Mouse (Mus musculus): ENCODE results near the gene C1qtnf7. TPM values are rescaled to one million over a fixed set of nuclear protein-coding genes. Genes with fewer than 3 reads are reported as not detected.

Gene C1qtnf7
- polyA plus RNA-seq, 1 experiment = 4.8 TPM

DNA sequence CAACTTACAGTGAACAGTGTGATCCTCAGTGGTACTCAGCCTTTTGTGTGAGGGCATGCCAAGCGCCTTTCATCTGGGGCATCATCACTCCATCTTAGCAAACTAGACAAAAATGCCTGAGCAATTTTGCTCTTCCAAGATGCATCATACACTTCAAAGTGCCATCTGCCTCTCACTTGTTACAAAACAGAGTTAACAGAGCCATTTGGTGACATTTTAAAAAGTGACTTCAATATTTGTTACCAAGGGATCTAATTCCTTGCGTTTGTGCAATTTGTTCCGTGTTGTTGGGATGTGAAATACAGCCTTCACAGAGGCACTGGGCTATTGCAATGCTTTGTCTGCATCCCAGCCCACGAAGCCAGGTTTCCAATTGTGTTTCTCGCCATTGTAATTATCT, 42.1 kb downstream of the C1qtnf7 start:
- Histone ChIP-seq H3K27ac (ENCODE audit: insufficient read depth, low read length) (no peak overlapping the region), H3K4me1 (ENCODE audit: control insufficient read depth, insufficient read depth, low read length) (no peaks in the 10 kb centered on the region), H3K4me3 (ENCODE audit: insufficient read depth, low read length) (no peak overlapping the region)
- no peak for TF ChIP-seq CTCF (IDR thresholded peaks at IDR 0.05; ENCODE audit: borderline replicate concordance, insufficient read depth, low read length)
- TF ChIP-seq POLR2A (IDR thresholded peaks at IDR 0.05; ENCODE audit: low read depth, low read length) = no peak

DNA sequence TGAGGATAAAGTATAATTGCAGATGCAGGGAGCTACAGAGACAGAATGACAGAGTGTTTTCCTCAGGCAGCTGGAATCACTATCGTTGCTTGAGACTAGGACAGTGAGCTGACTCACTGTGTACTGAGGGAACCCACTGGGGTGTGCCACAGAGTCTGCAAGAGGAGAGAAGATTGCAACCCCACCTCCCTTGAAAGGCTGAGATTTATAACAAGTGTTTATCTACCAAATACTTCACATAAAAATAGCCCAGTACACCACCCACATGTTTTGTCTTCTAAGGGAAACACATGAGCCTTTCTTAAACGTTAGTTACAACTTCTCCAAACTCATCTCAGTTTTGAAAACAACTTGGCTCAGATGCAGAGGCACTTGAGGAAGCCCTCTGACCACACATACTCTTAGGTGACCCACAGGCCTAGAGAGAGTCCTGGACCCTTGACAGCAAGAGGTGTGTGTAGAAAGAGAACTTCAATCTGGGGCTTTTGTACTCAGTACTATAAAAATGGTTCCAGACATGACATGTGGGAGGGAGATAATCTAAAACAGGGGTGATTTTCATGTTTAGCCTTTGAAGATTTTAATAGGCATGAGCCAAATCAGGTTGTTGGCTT, 46.4 kb downstream of the C1qtnf7 start:
- Histone ChIP-seq H3K4me3 (ENCODE audit: insufficient read depth, low read length) (no peak overlapping the region), H3K27ac (ENCODE audit: insufficient read depth, low read length) (no peak overlapping the region), H3K4me1 (ENCODE audit: control insufficient read depth, insufficient read depth, low read length) (no peaks in the 10 kb centered on the region)
- TF ChIP-seq CTCF (IDR thresholded peaks at IDR 0.05; ENCODE audit: borderline replicate concordance, insufficient read depth, low read length) (no peak), POLR2A (IDR thresholded peaks at IDR 0.05; ENCODE audit: low read depth, low read length) (no peak)

DNA sequence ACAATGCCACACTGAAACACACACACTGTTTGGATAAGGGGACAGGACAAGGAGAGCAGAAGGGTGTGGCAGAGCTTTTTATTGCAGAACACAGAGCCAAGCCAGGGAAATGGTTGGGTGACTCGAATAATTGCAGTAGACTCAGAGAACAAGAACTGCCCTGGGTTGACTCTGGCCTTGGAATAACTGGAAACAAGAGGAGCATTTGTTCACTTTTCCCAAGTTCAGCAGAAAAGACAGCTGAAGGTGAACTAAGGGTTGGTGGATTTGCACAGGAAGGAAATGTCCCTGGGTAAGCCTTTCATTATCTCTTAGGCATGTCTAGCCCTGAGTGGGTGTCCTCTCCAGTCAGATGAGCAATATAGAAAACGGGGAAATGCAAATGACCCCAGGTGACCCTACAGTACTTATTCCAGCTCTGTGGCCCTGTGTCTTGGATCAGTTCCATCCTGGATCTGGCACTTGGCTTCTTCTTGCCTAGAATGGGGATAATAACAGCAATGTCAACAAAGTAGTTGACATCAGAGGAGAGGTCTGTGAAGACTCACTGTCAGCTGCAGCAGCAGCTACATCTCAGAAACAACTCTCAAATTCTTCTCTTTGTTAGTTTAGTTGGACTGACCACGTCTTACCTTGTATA, 54.5 kb downstream of the C1qtnf7 start:
- no peak overlapping the region; the same call in 1 of the 2 replicates for H3K27ac ChIP-seq (ENCODE audit: insufficient read depth, low read length)
- no peak for TF ChIP-seq POLR2A (IDR thresholded peaks at IDR 0.05; ENCODE audit: low read depth, low read length)
- no peak for TF ChIP-seq CTCF (IDR thresholded peaks at IDR 0.05; ENCODE audit: borderline replicate concordance, insufficient read depth, low read length)
- no peak overlapping the region for H3K4me3 ChIP-seq (ENCODE audit: insufficient read depth, low read length)
- H3K4me1 ChIP-seq (ENCODE audit: control insufficient read depth, insufficient read depth, low read length) = no peaks in the 10 kb centered on the region

DNA sequence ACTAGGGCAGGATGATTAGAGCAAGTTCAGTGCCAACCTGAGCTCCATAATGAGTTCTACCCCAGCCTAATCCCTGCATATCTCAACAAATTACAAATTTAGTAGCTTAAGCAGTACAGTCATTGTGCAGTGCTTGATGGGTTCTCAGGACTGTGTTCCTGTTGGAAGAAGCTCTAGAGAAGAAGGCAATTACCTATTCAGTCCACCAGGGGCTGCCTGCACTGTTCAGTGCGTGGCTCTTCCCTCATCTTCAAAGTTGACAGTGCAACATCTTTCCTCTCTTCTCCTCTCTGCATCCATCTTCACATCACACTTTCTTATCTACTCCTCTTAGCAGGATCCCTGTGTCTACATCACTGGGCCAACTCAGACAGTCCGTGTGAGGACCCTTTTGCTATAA, 67.5 kb downstream of the C1qtnf7 start:
- 0 out of 2 replicates have a peak, but pooled peaks cover 5% of the 10 kb centered on the region for H3K4me1 ChIP-seq (ENCODE audit: control insufficient read depth, insufficient read depth, low read length)
- TF ChIP-seq POLR2A (IDR thresholded peaks at IDR 0.05; ENCODE audit: low read depth, low read length) = no peak
- peak; percentile 28; the same call in 1 of the 2 replicates for TF ChIP-seq CTCF (IDR thresholded peaks at IDR 0.05; ENCODE audit: borderline replicate concordance, insufficient read depth, low read length)
- no peak overlapping the region for H3K4me3 ChIP-seq (ENCODE audit: insufficient read depth, low read length)
- no peak overlapping the region for H3K27ac ChIP-seq (ENCODE audit: insufficient read depth, low read length)

DNA sequence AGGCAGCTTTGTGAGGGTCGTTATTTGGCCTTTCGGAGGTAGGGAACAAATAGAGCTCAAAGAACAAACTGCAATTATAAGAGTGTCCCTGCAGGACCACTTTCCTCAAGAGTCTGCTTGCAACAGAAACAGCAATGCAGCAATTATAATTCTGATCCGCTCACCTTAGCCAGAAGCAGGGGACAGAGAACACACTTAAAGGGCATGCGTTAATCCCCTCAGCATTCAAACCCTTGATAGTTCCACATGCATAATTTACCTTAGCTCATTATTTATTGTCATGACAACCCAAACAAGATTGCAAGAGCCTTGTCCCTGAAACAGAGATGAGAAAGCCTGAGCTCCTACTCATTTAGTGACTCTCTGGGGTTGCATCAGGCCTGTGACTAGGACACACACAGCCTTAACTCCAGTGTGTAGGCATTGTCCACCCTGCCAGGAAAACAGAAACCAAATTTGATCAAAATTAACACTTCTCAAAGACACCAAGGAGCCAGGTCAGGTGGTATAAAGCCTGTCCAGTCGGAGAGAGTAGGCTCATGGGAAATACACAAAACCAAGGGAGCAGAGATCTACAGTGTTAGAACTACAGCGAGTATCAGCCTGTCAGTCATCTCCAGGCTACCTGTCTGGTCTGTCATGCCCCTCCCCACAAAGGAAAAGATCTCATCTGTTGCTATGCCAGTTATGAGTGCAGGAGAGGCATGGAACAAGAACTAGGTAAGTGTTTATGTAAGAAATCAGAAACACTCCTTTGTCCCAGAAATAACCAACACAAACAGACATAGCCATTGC, 68.2 kb downstream of the C1qtnf7 start:
- H3K27ac ChIP-seq (ENCODE audit: insufficient read depth, low read length) = no peak overlapping the region
- no peak for TF ChIP-seq CTCF (IDR thresholded peaks at IDR 0.05; ENCODE audit: borderline replicate concordance, insufficient read depth, low read length)
- no peak for TF ChIP-seq POLR2A (IDR thresholded peaks at IDR 0.05; ENCODE audit: low read depth, low read length)
- H3K4me3 ChIP-seq (ENCODE audit: insufficient read depth, low read length) = no peak overlapping the region
- 0 out of 2 replicates have a peak, but pooled peaks cover 5% of the 10 kb centered on the region for H3K4me1 ChIP-seq (ENCODE audit: control insufficient read depth, insufficient read depth, low read length)

DNA sequence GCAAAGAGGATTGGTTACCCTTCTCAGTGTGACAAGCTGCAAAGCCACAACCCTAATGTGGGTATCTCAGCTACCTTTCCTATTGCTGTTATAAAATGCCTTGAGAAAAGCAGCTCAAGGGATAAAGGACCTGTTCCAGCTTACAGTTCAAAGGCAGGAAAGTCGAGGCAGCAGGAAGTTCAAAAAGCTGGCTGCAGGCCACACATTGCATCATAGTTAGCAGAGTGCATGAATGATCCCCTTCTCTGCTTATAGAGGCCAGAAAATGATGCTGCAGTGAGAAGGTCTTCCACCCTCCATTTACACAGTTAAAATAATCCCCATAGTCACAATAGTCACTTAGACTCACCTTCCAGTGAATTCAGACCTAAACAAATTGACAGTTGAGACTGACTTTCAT, 69.1 kb downstream of the C1qtnf7 start:
- TF ChIP-seq POLR2A (IDR thresholded peaks at IDR 0.05; ENCODE audit: low read depth, low read length) (no peak), CTCF (IDR thresholded peaks at IDR 0.05; ENCODE audit: borderline replicate concordance, insufficient read depth, low read length) (no peak)
- no peak overlapping the region for H3K4me3 ChIP-seq (ENCODE audit: insufficient read depth, low read length)
- peaks cover 5% of the 10 kb centered on the region; the same call in 1 of the 2 replicates for H3K4me1 ChIP-seq (ENCODE audit: control insufficient read depth, insufficient read depth, low read length)
- no peak overlapping the region for H3K27ac ChIP-seq (ENCODE audit: insufficient read depth, low read length)

DNA sequence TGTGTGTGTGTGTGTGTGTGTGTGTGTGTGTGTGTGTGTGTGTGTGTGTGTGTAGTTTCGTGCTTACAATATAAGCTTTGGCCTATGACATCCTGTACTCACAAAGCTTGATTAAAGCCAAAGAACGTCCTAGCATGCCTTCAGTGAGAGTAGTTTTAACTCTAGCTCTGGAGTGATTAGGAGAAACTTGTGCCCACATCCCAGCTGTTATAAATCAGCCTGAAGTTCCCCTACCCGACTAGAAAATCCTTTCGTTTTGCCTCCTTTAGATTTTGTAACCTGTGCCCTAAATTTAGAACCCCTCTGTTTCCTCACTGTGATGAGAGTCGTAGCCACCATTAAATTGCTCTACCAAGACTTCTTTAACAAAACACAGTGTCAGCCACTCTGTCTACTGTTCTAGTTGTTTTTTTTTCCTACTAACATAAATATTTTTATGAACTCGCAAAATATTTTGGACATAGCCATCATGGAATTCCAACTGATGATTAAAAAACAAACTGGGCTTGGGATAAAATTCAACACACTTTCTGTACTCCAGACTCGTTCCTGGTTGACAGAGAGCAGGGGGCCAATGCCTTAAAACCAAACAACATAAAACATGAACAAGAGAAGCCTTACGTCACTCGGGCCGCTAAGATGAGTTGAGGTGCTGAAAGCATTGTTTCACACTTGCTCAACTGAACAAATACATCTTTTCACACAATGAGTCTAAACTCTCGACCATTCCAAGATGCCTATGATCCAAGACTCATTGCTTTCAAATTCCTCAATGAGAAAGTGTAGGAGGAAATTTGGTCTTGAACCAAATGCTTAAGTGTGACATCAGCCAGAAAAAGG, 70.3 kb downstream of the C1qtnf7 start:
- Histone ChIP-seq H3K4me3 (ENCODE audit: insufficient read depth, low read length) (no peak overlapping the region), H3K27ac (ENCODE audit: insufficient read depth, low read length) (peak overlapping the region; percentile 87), H3K4me1 (ENCODE audit: control insufficient read depth, insufficient read depth, low read length) (peaks cover 5% of the 10 kb centered on the region; the same call in 1 of the 2 replicates)
- TF ChIP-seq CTCF (IDR thresholded peaks at IDR 0.05; ENCODE audit: borderline replicate concordance, insufficient read depth, low read length) = no peak
- no peak for TF ChIP-seq POLR2A (IDR thresholded peaks at IDR 0.05; ENCODE audit: low read depth, low read length)

DNA sequence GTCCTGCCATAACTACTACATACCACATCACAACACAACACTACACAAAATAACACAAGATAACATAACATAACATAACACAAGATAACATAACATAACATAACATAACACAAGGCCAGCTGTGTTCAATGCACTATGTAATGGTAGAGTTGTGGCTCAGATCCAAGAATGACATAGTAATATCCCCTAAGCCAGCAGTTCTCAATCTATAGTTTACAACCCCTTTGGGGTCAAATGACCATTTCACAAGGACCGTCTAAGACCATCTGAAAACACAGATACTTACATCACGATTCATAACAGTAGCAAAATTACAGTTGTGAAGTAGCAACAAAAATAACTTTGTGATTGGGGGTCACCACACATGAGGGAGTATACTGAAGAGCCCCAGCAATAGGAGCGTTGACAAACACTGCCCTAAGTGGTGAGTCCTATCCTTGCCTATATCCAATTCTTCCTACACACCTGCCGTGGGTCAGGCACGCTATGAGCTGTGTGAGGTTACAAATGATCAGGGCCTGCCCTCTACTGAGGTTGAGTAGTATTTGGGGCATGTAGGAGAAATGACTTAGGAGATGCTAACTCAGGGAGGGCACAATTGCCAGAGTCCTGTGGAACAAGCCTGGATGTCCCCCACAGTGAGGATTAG, 73.6 kb downstream of the C1qtnf7 start:
- Histone ChIP-seq H3K27ac (ENCODE audit: insufficient read depth, low read length) (peak overlapping the region; percentile 44; the same call in 1 of the 2 replicates), H3K4me1 (ENCODE audit: control insufficient read depth, insufficient read depth, low read length) (peaks cover 5% of the 10 kb centered on the region; the same call in 1 of the 2 replicates), H3K4me3 (ENCODE audit: insufficient read depth, low read length) (no peak overlapping the region)
- TF ChIP-seq CTCF (IDR thresholded peaks at IDR 0.05; ENCODE audit: borderline replicate concordance, insufficient read depth, low read length) (no peak), POLR2A (IDR thresholded peaks at IDR 0.05; ENCODE audit: low read depth, low read length) (no peak)

DNA sequence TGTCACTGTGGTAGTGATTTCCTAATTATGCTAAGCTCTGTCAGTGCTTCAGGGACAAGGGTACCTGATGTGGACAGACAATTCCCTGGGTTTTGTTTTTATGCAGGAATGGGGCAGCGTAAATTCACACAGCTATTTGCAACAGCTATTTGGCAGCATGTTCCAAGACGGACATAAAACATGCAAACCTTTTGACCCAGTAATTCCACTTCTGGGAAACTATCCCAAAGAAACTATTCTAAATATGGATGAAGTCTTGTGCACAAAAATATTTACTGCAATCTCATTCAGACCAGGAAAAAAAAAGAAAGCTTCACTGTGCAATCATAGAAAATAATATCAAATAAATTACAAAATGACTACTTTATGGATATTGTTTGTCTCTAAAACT, 74.1 kb downstream of the C1qtnf7 start:
- H3K27ac ChIP-seq (ENCODE audit: insufficient read depth, low read length) = peak overlapping the region; percentile 44; the same call in 1 of the 2 replicates
- no peak overlapping the region for H3K4me3 ChIP-seq (ENCODE audit: insufficient read depth, low read length)
- H3K4me1 ChIP-seq (ENCODE audit: control insufficient read depth, insufficient read depth, low read length) = peaks cover 4% of the 10 kb centered on the region; the same call in 1 of the 2 replicates
- TF ChIP-seq POLR2A (IDR thresholded peaks at IDR 0.05; ENCODE audit: low read depth, low read length) (no peak), CTCF (IDR thresholded peaks at IDR 0.05; ENCODE audit: borderline replicate concordance, insufficient read depth, low read length) (no peak)

All from embryonic fibroblast, embryonic 13.5 days (primary cell).